Mouse (Mus musculus) thymus, adult 2 months (tissue): ENCODE results near the gene Gpr33.

ENCODE experiments used
- CTCF ChIP-seq: fragments of 200-500 bp; IDR thresholded peaks from 2 replicates; pipeline ENCODE4 v1.5.1; 2012; ENCODE audit warnings: mild to moderate bottlenecking, control low read depth, low read length, moderate library complexity, borderline replicate concordance; ENCODE audit not compliant: control insufficient read depth, poor library complexity, insufficient read depth; ENCODE audit errors: extremely low read depth
- POLR2A ChIP-seq: fragments of 200-500 bp; IDR thresholded peaks from 2 replicates; pipeline ENCODE4 v1.6.1; 2012; ENCODE audit warnings: mild to moderate bottlenecking, low read length, control low read depth, moderate library complexity; ENCODE audit not compliant: control insufficient read depth, poor library complexity, insufficient read depth; ENCODE audit errors: extremely low read depth

DNA sequence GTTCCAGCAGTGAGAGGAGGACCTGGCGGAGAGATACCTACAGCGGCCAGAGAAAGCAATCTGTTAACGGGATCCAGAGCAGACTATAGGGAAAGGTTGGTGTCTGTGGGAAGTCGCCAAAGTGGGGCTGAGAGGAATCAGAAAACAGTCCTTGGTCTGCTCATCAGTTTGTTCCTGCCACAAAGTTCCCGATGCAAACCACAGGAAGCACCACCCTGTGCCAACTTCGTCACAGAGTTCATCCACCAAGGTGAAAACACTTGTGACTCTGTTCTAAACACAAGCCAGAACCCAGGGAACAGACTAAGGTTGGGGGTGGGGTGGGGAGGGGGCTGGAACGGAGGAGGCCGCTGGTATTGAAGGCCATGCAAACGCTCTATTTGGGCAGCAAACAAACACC is 51.3 kb downstream of the Gpr33 start:
- no peak for TF ChIP-seq CTCF
- TF ChIP-seq POLR2A = no peak
